Mouse (Mus musculus) small intestine, adult 2 months (tissue): ENCODE results near the gene Ehf.

ENCODE experiments used
- CTCF ChIP-seq: fragments of 200-500 bp; IDR thresholded peaks from 2 replicates; pipeline ENCODE4 v1.5.1; 2012; ENCODE audit warnings: low read depth, mild to moderate bottlenecking, control low read depth, inconsistent platforms, low read length, moderate library complexity, mixed read lengths; ENCODE audit not compliant: insufficient replicate concordance, insufficient read length; ENCODE audit errors: extremely low read depth
- POLR2A ChIP-seq: fragments of 200-500 bp; IDR thresholded peaks from 2 replicates; pipeline ENCODE4 v1.6.1; 2012; ENCODE audit warnings: low read depth, mild to moderate bottlenecking, control low read depth, inconsistent platforms, low read length, moderate library complexity

DNA sequence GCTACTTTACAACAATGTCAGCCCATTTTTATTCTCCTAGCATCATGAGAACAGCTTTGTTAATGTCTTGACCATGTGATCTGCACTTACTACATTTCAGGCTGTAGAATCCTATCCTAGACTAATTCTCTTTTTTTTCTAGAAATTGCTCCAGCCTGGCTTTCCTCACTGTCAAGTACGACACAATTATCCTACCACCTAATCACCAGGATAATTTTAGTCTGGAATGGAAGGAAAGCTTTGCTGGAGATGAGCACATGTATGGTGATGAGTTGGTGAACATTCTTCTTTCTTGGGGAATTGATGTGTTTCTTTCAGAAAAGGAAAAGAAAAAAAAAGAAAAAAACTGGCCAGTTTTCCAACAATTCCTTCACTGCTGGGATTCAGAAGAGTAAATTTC is 28.8 kb downstream of the Ehf start:
- TF ChIP-seq POLR2A (no peak), CTCF (no peak)
